Mouse (Mus musculus) CH12.LX (cell line): ENCODE measurements at regions not wholly inside any gene's neighbourhood (a gene's known extent, or its start where the extent isn't known, plus 50 kb on each side); places are given as distances from the start of the nearest gene placed in this dataset.

Experiments used
- DNase-seq: peaks from one replicate; pipeline ENCODE4 v3.0.0-alpha.2; 2013; ENCODE audit errors: extremely low read depth
- H3K27ac ChIP-seq: 2 replicates; pipeline ENCODE4 v1.5.1; 2012; ENCODE audit warnings: low read depth, mild to moderate bottlenecking, control low read depth, moderate library complexity; ENCODE audit not compliant: insufficient read depth
- H3K27me3 ChIP-seq: replicated peaks from 2 replicates; pipeline ENCODE3; 2012; ENCODE audit warnings: inconsistent platforms
- H3K36me3 ChIP-seq, 2 experiments: replicated peaks in 1 of 2; 2 replicates each; pipeline versions ENCODE3 to v1.6.1; 2012; ENCODE audit warnings: inconsistent platforms in 1 of 2, low read length in 1 of 2, mild to moderate bottlenecking in 1 of 2, mixed read lengths in 1 of 2, moderate library complexity in 1 of 2; ENCODE audit not compliant: control insufficient read depth in 1 of 2, insufficient read depth in 1 of 2
- H3K4me1 ChIP-seq, 2 experiments: 2 replicates each; pipeline ENCODE4 v1.6.1; 2012; ENCODE audit warnings: inconsistent platforms in 1 of 2, moderate library complexity in 1 of 2; ENCODE audit not compliant: insufficient read depth in 2 of 2, control insufficient read depth in 1 of 2
- H3K4me2 ChIP-seq: 2 replicates; pipeline ENCODE4 v1.6.1; 2012; ENCODE audit warnings: low read depth, mild to moderate bottlenecking, control low read depth; ENCODE audit not compliant: poor library complexity, insufficient read depth, severe bottlenecking
- H3K4me3 ChIP-seq, 3 experiments: fragments of 150-350 bp in 1 of 3; sonication (generic) in 1 of 3; replicated peaks in 1 of 3; 2 replicates each; pipeline versions ENCODE3 to v1.5.1; 2011 to 2012; ENCODE audit warnings: low read depth in 2 of 3, low read length in 2 of 3, mild to moderate bottlenecking in 2 of 3, moderate library complexity in 2 of 3, control low read depth in 1 of 3, improper control_type of control experiment in 1 of 3, inconsistent platforms in 1 of 3, mixed read lengths in 1 of 3; ENCODE audit not compliant: poor library complexity in 1 of 3
- H3K79me2 ChIP-seq: replicated peaks from 2 replicates; pipeline ENCODE4 v1.6.1; 2012; ENCODE audit warnings: mild to moderate bottlenecking, moderate library complexity; ENCODE audit not compliant: control insufficient read depth, poor library complexity, insufficient read depth, severe bottlenecking; ENCODE audit errors: extremely low read depth
- H3K9ac ChIP-seq: 2 replicates; pipeline ENCODE4 v1.6.1; 2012; ENCODE audit warnings: low read depth, mild to moderate bottlenecking, control low read depth, moderate library complexity; ENCODE audit not compliant: insufficient read depth
- H3K9me3 ChIP-seq: replicated peaks from 2 replicates; pipeline ENCODE3; 2012; ENCODE audit warnings: low read length, inconsistent platforms, mixed read lengths
- CHD1 ChIP-seq: IDR thresholded peaks from 2 replicates; pipeline ENCODE4 v1.6.1; 2012; ENCODE audit warnings: low read depth, low read length, improper control_type of control experiment, inconsistent platforms
- GABPA ChIP-seq: IDR thresholded peaks from 2 replicates; pipeline ENCODE4 v1.6.1; 2012; ENCODE audit warnings: low read depth, low read length, improper control_type of control experiment, inconsistent platforms; ENCODE audit not compliant: insufficient replicate concordance
- HCFC1 ChIP-seq: IDR thresholded peaks from 2 replicates; pipeline ENCODE4 v1.6.1; 2012; ENCODE audit warnings: low read depth, mild to moderate bottlenecking, inconsistent platforms, low read length, improper control_type of control experiment
- IRF4 ChIP-seq: IDR thresholded peaks from 2 replicates; pipeline ENCODE4 v1.6.1; 2014; ENCODE audit warnings: low read depth, mild to moderate bottlenecking, inconsistent platforms, low read length, improper control_type of control experiment
- JUN ChIP-seq: IDR thresholded peaks from 2 replicates; pipeline ENCODE4 v1.6.1; 2011; ENCODE audit warnings: low read depth, mild to moderate bottlenecking, low read length, improper control_type of control experiment, moderate library complexity; ENCODE audit not compliant: insufficient read depth
- JUND ChIP-seq: conservative IDR thresholded peaks from 2 replicates; pipeline ENCODE4 v1.6.1; 2011; ENCODE audit warnings: low read depth, low read length, improper control_type of control experiment
- KAT2A ChIP-seq: IDR thresholded peaks from 2 replicates; pipeline ENCODE4 v1.6.1; 2012; ENCODE audit warnings: low read length, improper control_type of control experiment, inconsistent platforms; ENCODE audit not compliant: insufficient replicate concordance
- MAX ChIP-seq: IDR thresholded peaks from 2 replicates; pipeline ENCODE4 v1.6.1; 2011; ENCODE audit warnings: low read length, improper control_type of control experiment
- MEF2A ChIP-seq: IDR thresholded peaks from 2 replicates; pipeline ENCODE4 v1.6.1; 2014; ENCODE audit warnings: low read depth, mild to moderate bottlenecking, inconsistent platforms, low read length, improper control_type of control experiment, borderline replicate concordance
- MXI1 ChIP-seq: IDR thresholded peaks from 2 replicates; pipeline ENCODE4 v1.6.1; 2011; ENCODE audit warnings: mild to moderate bottlenecking, low read depth, low read length, improper control_type of control experiment
- NELFE ChIP-seq: IDR thresholded peaks from 2 replicates; pipeline ENCODE4 v1.6.1; 2011; ENCODE audit warnings: low read depth, low read length, improper control_type of control experiment
- NRF1 ChIP-seq: IDR thresholded peaks from 2 replicates; pipeline ENCODE4 v1.6.1; 2014; ENCODE audit warnings: low read depth, mild to moderate bottlenecking, inconsistent platforms, low read length, improper control_type of control experiment, moderate library complexity
- PAX5 ChIP-seq: IDR thresholded peaks from 2 replicates; pipeline ENCODE4 v1.6.1; 2012; ENCODE audit warnings: low read length, inconsistent platforms, mixed read lengths
- RAD21 ChIP-seq: IDR thresholded peaks from 2 replicates; pipeline ENCODE4 v1.6.1; 2011; ENCODE audit warnings: low read depth, mild to moderate bottlenecking, low read length, improper control_type of control experiment, moderate library complexity
- RCOR1 ChIP-seq: conservative IDR thresholded peaks from 2 replicates; pipeline ENCODE4 v1.6.1; 2012; ENCODE audit warnings: low read depth, mild to moderate bottlenecking, inconsistent platforms, low read length, improper control_type of control experiment
- SMC3 ChIP-seq: IDR thresholded peaks from 2 replicates; pipeline ENCODE4 v1.6.1; 2011; ENCODE audit warnings: low read depth, low read length, improper control_type of control experiment
- TCF12 ChIP-seq: IDR thresholded peaks from 2 replicates; pipeline ENCODE4 v1.6.1; 2014; ENCODE audit warnings: low read depth, mild to moderate bottlenecking, inconsistent platforms, low read length, improper control_type of control experiment
- USF1 ChIP-seq: IDR thresholded peaks from 2 replicates; pipeline ENCODE4 v1.6.1; 2014; ENCODE audit warnings: low read depth, mild to moderate bottlenecking, inconsistent platforms, low read length, improper control_type of control experiment
- USF2 ChIP-seq: conservative IDR thresholded peaks from 2 replicates; pipeline ENCODE4 v1.6.1; 2011; ENCODE audit warnings: low read depth, low read length, improper control_type of control experiment
- ZNF384 ChIP-seq: IDR thresholded peaks from 2 replicates; pipeline ENCODE4 v1.6.1; 2012; ENCODE audit warnings: low read depth, low read length, improper control_type of control experiment, inconsistent platforms
- dilution Hi-C: fragments of 300-500 bp; cut with MboI; formaldehyde crosslinking; loops from 2 replicates; pipeline ENCODE4 v1.14.3; 2020; ENCODE audit warnings: low sequenced_read_pairs; ENCODE audit not compliant: extremely low pct_unique_long_range_greater_than_20kb, extremely low pct_ligation_motif_present
- in situ Hi-C: fragments of 300-500 bp; cut with MboI; formaldehyde crosslinking; loops from 3 replicates; pipeline ENCODE4 v1.14.3; 2019; ENCODE audit warnings: low sequenced_read_pairs, low pct_ligation_motif_present, low pct_unique_long_range_greater_than_20kb, mixed read lengths

DNA sequence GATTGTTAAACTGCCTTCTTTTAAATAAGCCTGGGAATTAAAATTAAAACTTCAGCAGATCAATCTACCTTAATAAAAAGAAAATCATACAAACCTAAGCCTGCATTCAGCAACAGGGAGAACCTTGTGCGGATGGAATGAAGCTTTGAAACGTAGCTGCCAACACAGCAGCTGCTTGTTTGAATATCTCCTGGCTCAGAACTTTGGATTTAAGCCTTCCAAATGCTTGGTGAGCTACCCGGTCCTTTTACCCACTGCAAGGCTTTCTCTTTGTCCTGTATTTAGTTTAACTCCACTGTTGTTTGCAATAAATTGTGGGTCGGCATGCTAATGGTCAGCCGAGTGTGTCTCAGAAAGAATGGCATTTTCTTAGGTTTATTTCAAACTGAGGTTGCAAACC, 169.7 kb upstream of the Veph1 start:
- H3K4me2 ChIP-seq, result no peak overlapping the region
- no peaks in the 10 kb centered on the region for H3K27me3 ChIP-seq
- H3K79me2 ChIP-seq, result no peaks in the 10 kb centered on the region
- DNase-seq, result no peak
- no peaks in the 10 kb centered on the region for H3K4me1 ChIP-seq
- H3K9ac ChIP-seq, result no peak overlapping the region
- H3K27ac ChIP-seq, result no peak overlapping the region
- H3K36me3 ChIP-seq, result no peaks in the 10 kb centered on the region
- no peaks in the 10 kb centered on the region for H3K9me3 ChIP-seq
- in situ Hi-C loops (no loop called here), dilution Hi-C loops (no loop called here)
- TF ChIP-seq USF1 (no peak), IRF4 (no peak), HCFC1 (no peak), NELFE (no peak), NRF1 (no peak), JUND (no peak), KAT2A (no peak), TCF12 (no peak), RCOR1 (no peak), JUN (no peak), CHD1 (no peak), MAX (no peak), USF2 (no peak), ZNF384 (no peak), MXI1 (no peak), MEF2A (no peak), SMC3 (no peak), GABPA (no peak), RAD21 (no peak)
- TF ChIP-seq, all 38 proteins: peak for 0
- H3K4me3 ChIP-seq, result no peak overlapping the region

DNA sequence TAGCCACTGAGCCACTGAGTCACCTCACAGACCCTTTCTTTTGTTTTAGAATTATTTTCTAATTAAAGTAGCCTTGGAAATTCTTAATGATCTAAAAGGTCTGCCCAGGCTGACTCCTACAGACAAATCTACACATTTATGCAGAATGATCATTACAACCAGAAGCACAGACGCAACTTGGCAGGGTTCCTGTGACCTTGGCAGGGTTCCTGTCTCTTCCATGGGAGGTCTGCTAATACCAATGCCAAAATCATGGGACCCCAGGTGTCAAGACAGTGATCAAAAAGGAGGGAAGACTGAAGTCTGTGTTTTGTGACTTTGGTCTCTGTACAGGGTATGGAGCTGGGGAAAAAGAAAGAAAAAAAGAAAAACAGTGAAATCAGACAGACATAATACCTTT, 168.7 kb upstream of the Veph1 start:
- H3K79me2 ChIP-seq, result no peaks in the 10 kb centered on the region
- DNase-seq, result no peak
- in situ Hi-C loops, result no loop called here
- H3K9me3 ChIP-seq, result no peaks in the 10 kb centered on the region
- no peak overlapping the region for H3K9ac ChIP-seq
- dilution Hi-C loops, result no loop called here
- H3K4me2 ChIP-seq, result no peak overlapping the region
- no peaks in the 10 kb centered on the region for H3K4me1 ChIP-seq
- H3K36me3 ChIP-seq, result no peaks in the 10 kb centered on the region
- H3K4me3 ChIP-seq, result no peak overlapping the region
- H3K27ac ChIP-seq, result no peak overlapping the region
- TF ChIP-seq PAX5, result no peak
- H3K27me3 ChIP-seq, result no peaks in the 10 kb centered on the region
